Mouse (Mus musculus): ENCODE data around the gene 4933424G06Rik. TPM values are rescaled to one million over a fixed set of nuclear protein-coding genes. Genes with fewer than 3 reads are reported as not detected.

4933424G06Rik gene
- not detected in 2 replicates for total RNA-seq (2012; rRNA removed)
- polyA plus RNA-seq (2012; ENCODE audit: insufficient read depth in 1 of 2, insufficient read length in 2 of 2, low read depth in 1 of 2, low replicate concordance in 2 of 2, missing spikeins in 1 of 2): not detected

- peak within 1 kb of the TSS; percentile 97 for H3K9ac ChIP-seq (ENCODE audit: control insufficient read depth, low read depth, low read length, poor library complexity, severe bottlenecking)
- DNase-seq (ENCODE audit: low read depth, low spot score): peak; percentile 99
- peaks cover 0 to 12% of the 10 kb centered on the region in 2 experiments; a peak in 1 of 4 replicates for H3K4me1 ChIP-seq (ENCODE audit: control insufficient read depth in 1 of 2, insufficient read depth in 2 of 2, low read length in 2 of 2)
- H3K27ac ChIP-seq (ENCODE audit: control insufficient read depth, low read depth, low read length): peak within 1 kb of the TSS; percentile 74
- peak within 1 kb of the TSS; percentile 74 to 92 for H3K4me3 ChIP-seq (ENCODE audit: control insufficient read depth in 1 of 2, insufficient read depth in 1 of 2, low read depth in 2 of 2, low read length in 2 of 2)
- 0 out of 4 replicates have a peak, but pooled peaks cover 0 to 3% of the 10 kb centered on the region in 2 experiments for H3K27me3 ChIP-seq (ENCODE audit: control insufficient read depth in 1 of 2, insufficient read depth in 2 of 2, low read length in 2 of 2)
- no peaks in the 10 kb centered on the region for H3K9me3 ChIP-seq (replicated peaks; ENCODE audit: insufficient read depth, low read length)
- H3K79me2 ChIP-seq (ENCODE audit: control insufficient read depth, insufficient read depth, low read length, poor library complexity): peaks cover 25% of the 10 kb centered on the region
- peaks cover 2 to 13% of the 10 kb centered on the region in 2 experiments for H3K36me3 ChIP-seq (ENCODE audit: control insufficient read depth in 1 of 2, insufficient read depth in 2 of 2, low read length in 2 of 2)
- no peak for TF ChIP-seq POLR2AphosphoS5 (IDR thresholded peaks at IDR 0.05; ENCODE audit: borderline replicate concordance, low read depth, low read length)
- TF ChIP-seq ZNF384 (IDR thresholded peaks at IDR 0.05; ENCODE audit: low read depth, low read length): no peak
- no peak for TF ChIP-seq UBTF (IDR thresholded peaks at IDR 0.05; ENCODE audit: borderline replicate concordance, insufficient read depth, low read depth, low read length)
- peak; percentile 72 for TF ChIP-seq TBP (IDR thresholded peaks at IDR 0.05; ENCODE audit: low read depth, low read length)
- TF ChIP-seq MXI1 (IDR thresholded peaks at IDR 0.05; ENCODE audit: low read depth, low read length): no peak
- peak; percentile 29; the same call in 1 of the 2 replicates for TF ChIP-seq KAT2A (conservative IDR thresholded peaks at IDR 0.05; ENCODE audit: low read depth, low read length)
- peak; percentile 87; the same call in 1 of the 2 replicates for TF ChIP-seq MAZ (IDR thresholded peaks at IDR 0.05; ENCODE audit: low read depth, low read length)
- no peak for TF ChIP-seq BHLHE40 (IDR thresholded peaks at IDR 0.05; ENCODE audit: borderline replicate concordance, low read depth, low read length)
- no peak for TF ChIP-seq USF2 (IDR thresholded peaks at IDR 0.05; ENCODE audit: borderline replicate concordance in 1 of 2, insufficient read depth in 1 of 2, low read depth in 1 of 2, low read length in 2 of 2)
- TF ChIP-seq CHD1 (IDR thresholded peaks at IDR 0.05; ENCODE audit: low read depth, low read length): no peak
- TF ChIP-seq GATA1 (IDR thresholded peaks at IDR 0.05; ENCODE audit: low read depth, low read length): no peak
- peak in 1 of 2 experiments; percentile 23; a peak in 1 of 4 replicates for TF ChIP-seq EP300 (IDR thresholded peaks at IDR 0.05; ENCODE audit: low read depth in 1 of 2, low read length in 2 of 2)
- TF ChIP-seq MEF2A (IDR thresholded peaks at IDR 0.05; ENCODE audit: extremely low read depth, insufficient replicate concordance, low read depth, low read length, poor library complexity, severe bottlenecking): no peak
- no peak for TF ChIP-seq MAFK (IDR thresholded peaks at IDR 0.05; ENCODE audit: borderline replicate concordance, low read depth, low read length)
- 0 out of 2 replicates have a peak, but pooled peaks have one; percentile 29 for TF ChIP-seq USF1 (IDR thresholded peaks at IDR 0.05; ENCODE audit: low read depth, low read length)
- TF ChIP-seq GABPA (IDR thresholded peaks at IDR 0.05; ENCODE audit: low read depth, low read length): no peak
- TF ChIP-seq SMC3 (IDR thresholded peaks at IDR 0.05; ENCODE audit: low read depth, low read length): no peak
- TF ChIP-seq ETS1 (IDR thresholded peaks at IDR 0.05; ENCODE audit: low read depth, low read length): peak; percentile 85
- TF ChIP-seq E2F4 (IDR thresholded peaks at IDR 0.05; ENCODE audit: borderline replicate concordance, low read depth, low read length): no peak
- peak; percentile 23; the same call in 1 of the 2 replicates for TF ChIP-seq ZMIZ1 (IDR thresholded peaks at IDR 0.05; ENCODE audit: low read depth, low read length)
- TF ChIP-seq RAD21 (IDR thresholded peaks at IDR 0.05; ENCODE audit: low read depth, low read length): no peak
- no peak for TF ChIP-seq TCF12 (IDR thresholded peaks at IDR 0.05; ENCODE audit: low read depth, low read length)
- TF ChIP-seq ZC3H11A (IDR thresholded peaks at IDR 0.05; ENCODE audit: low read depth, low read length): no peak
- peak; percentile 91 for TF ChIP-seq NELFE (IDR thresholded peaks at IDR 0.05; ENCODE audit: low read depth, low read length)
- TF ChIP-seq SIN3A (IDR thresholded peaks at IDR 0.05; ENCODE audit: low read length): peak; percentile 88
- peak; percentile 79 for TF ChIP-seq CHD2 (IDR thresholded peaks at IDR 0.05; ENCODE audit: low read length)
- peak; percentile 36; the same call in 1 of the 2 replicates for TF ChIP-seq JUND (IDR thresholded peaks at IDR 0.05; ENCODE audit: low read depth, low read length)
- no peak for TF ChIP-seq MAX (IDR thresholded peaks at IDR 0.05; ENCODE audit: low read length)
- no peak for TF ChIP-seq CTCF (IDR thresholded peaks at IDR 0.05 in 2 of 3, conservative IDR thresholded peaks at IDR 0.05 in 1 of 3; ENCODE audit: control insufficient read depth in 1 of 3, insufficient read depth in 1 of 3, low read depth in 2 of 3, low read length in 3 of 3, poor library complexity in 1 of 3, severe bottlenecking in 1 of 3)
- peak; percentile 86; a peak in 3 of 4 replicates for TF ChIP-seq POLR2A (IDR thresholded peaks at IDR 0.05; ENCODE audit: control insufficient read depth in 1 of 2, insufficient read depth in 1 of 2, low read depth in 1 of 2, low read length in 2 of 2, poor library complexity in 1 of 2)
- peak; percentile 80 for TF ChIP-seq POLR2AphosphoS2 (IDR thresholded peaks at IDR 0.05; ENCODE audit: low read length)
- TF ChIP-seq NRF1 (IDR thresholded peaks at IDR 0.05; ENCODE audit: insufficient read depth, low read depth, low read length, poor library complexity, severe bottlenecking): peak; percentile 37; the same call in 1 of the 2 replicates
- no peak for TF ChIP-seq MYC (IDR thresholded peaks at IDR 0.05; ENCODE audit: low read depth, low read length)
- no peak for TF ChIP-seq RCOR1 (IDR thresholded peaks at IDR 0.05; ENCODE audit: low read depth, low read length)
- peak; percentile 90 for TF ChIP-seq ELF1 (IDR thresholded peaks at IDR 0.05; ENCODE audit: low read depth, low read length)
- no peak for TF ChIP-seq TAL1 (IDR thresholded peaks at IDR 0.05; ENCODE audit: low read length)
- TF ChIP-seq ZKSCAN1 (IDR thresholded peaks at IDR 0.05; ENCODE audit: low read depth, low read length): no peak
These were observed at the start of gene 4933424G06Rik for GRCm38 (mm10) chr1:36709854-36710280. Gene 4933424G06Rik (plus strand): TSS chr1:36710149.
